Mouse (Mus musculus) central nervous system, embryonic 14 days (tissue): ENCODE measurements around the gene Gm14124. TPM values are rescaled to one million over a fixed set of nuclear protein-coding genes. Genes with fewer than 3 reads are reported as not detected.

ENCODE experiments used
- polyA plus RNA-seq: library from polyadenylated mRNA; depleted of rRNA; stranded (reverse); fragments of >200 nt; gene quantifications from 2 replicates; pipeline ENCODE4 v1.2.3, GENCODE M21; 2012; rRNA removed

Gm14124 gene
- polyA plus RNA-seq = 0.04 TPM in 1 of 2 replicates, not detected in the other

GRCm38 (mm10) chr2:150257291-150257690 lies at the start of gene Gm14124:
Gene Gm14124, plus strand, starts transcription at chr2:150257517.

GRCm38 (mm10) chr2:150217600-150218362 lies 39.5 kb upstream of the Gm14124 start, which contains the start of gene Zfp937:
Gene Zfp937, plus strand, starts transcription at chr2:150218073.

GRCm38 (mm10) chr2:150255491-150255890 lies 1.8 kb upstream of the Gm14124 start, which contains the start of gene Gm21994:
Gene Gm21994, minus strand, starts transcription at chr2:150255591.

Other genes starting within 250 kb of the Gm14124 start
- 3.6 and 4.1 TPM in 2 replicates for gene Zfp120, start 120.8 kb upstream of the Gm14124 start, polyA plus RNA-seq
- gene Gm10770, start 77.8 kb upstream of the Gm14124 start, polyA plus RNA-seq = not detected in 2 replicates
- gene Gm14139, start 75.8 kb upstream of the Gm14124 start, polyA plus RNA-seq = not detected in 2 replicates
- gene Zfp937, start 39.4 kb upstream of the Gm14124 start, polyA plus RNA-seq = 2.8 and 3.0 TPM in 2 replicates
- gene Gm21994, start 1.9 kb upstream of the Gm14124 start, polyA plus RNA-seq = 1.1 and 1.2 TPM in 2 replicates
- 0.48 and 0.54 TPM in 2 replicates for gene Gm10130, start 66.2 kb downstream of the Gm14124 start, polyA plus RNA-seq
- 3.6 and 5.8 TPM in 2 replicates for gene 3300002I08Rik, start 105.2 kb downstream of the Gm14124 start, polyA plus RNA-seq
- 1.4 and 1.5 TPM in 2 replicates for gene Zfp442, start 194.0 kb downstream of the Gm14124 start, polyA plus RNA-seq
- 0.01 and 0.03 TPM in 2 replicates for gene Zfp345, start 227.6 kb downstream of the Gm14124 start, polyA plus RNA-seq